Mouse (Mus musculus): ENCODE results near the gene Zswim1.
"Not testable (repeated sequence)": the region's sequence is repeated elsewhere in the genome, so short reads cannot be mapped to it uniquely, and the experiment has no call there.

The Zswim1 gene

DNA sequence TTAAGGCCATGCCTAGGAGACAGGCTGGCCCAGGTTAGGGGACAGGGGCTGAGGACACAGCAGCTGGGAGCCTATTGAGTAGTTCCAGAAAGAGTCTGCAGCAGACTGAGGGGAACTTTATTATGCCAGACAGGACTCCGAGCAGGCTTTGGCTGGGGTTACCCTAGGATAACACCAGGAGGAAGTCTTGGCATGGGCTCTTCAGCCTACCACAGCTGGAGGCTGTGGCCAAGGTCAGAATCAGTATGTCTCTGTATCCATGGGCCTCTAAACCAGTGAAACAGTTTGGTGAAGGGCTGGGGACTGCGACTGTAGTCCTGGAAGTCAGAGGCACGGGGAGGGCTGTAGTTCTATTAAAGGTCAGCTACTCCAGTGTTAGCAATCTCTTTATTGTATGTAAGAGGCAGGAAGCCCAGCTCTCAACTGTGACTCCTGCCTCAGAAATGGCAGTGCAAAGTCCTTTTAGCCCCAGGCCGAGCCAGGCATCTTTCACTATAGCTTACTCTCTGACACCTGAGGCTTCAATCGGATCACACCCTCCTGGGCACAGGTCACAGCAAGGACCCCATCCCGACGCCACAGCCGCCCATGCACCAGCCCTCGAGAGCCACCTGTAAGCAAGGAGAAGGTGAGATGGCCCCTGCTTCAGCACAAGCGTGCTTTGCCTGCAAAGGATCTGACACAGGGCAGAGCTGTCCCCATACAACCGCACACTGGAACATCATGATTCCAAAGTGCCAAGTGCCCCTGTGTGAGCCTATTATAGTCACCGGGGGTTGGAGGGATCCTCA lies 29.9 kb upstream of the Zswim1 start:
- no peak for DNase-seq (ENCODE audit: low read depth in 1 of 2, low spot score in 2 of 2)

DNA sequence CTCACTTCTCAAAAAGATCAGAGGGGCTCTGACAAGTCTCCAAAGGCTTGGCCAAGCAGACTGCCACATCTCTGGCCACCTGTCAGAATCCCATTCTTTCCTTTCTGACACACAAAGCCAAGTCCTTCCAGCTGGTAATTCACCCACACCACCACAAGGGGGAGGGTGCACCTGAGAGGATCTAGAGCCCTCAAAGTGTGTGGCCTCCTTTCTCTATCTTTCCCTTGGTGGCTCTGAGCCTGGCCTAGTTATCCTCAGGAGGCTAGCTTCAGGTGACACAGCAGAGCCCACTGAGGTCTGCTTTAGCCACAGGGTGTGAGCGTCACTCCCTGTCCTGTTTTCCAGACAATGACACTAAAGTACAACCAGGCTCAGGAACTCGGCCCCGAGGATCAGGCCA lies 29.2 kb upstream of the Zswim1 start:
- DNase-seq (ENCODE audit: low read depth in 1 of 2, low spot score in 2 of 2): no peak

DNA sequence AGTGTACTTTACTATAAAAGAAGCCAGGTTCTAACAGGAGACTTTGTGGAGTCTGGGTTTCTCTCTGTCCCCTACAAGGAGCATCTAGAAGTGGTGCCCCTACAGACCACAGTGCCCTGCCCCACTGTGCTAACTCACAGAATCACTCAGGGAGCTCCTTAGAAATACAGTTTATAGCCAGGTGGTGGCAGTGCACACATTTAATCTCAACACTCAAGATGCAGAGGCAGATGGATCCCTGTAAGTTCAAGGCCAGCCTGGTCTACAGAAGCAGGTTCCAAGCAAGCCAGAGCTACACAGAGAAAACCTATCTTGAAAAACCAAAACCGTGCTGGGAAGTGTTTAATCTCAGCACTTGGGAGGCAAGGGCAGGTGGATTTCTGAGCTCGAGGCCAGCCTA lies 28.7 kb upstream of the Zswim1 start:
- no peak for DNase-seq (ENCODE audit: low read depth in 1 of 2, low spot score in 2 of 2)

- peak in 1 of 2 experiments; percentile 49 for DNase-seq (ENCODE audit: low read depth in 1 of 2, low spot score in 2 of 2)
Measured at GRCm38 (mm10) chr2:164794293-164794692, 28.2 kb upstream of the Zswim1 start.

DNA sequence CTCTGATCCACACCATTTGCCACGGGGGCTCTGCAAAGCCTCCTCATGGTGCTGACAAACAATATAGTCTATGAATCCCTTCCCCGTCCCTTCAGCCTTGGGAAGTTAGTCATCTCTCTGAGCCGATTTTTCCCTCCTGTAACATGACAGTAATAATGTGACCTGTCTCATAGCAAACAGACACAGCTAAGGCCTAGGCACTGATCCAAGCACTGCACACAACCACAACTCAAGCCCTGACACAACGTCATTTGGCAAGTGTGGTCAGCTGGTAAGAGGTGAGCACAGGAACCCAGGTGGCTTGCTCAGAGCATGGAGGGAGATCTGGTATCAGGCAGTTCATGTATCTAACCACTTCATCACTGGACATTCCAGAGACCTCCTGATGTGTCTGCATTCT lies 26.6 kb upstream of the Zswim1 start:
- DNase-seq (ENCODE audit: low read depth in 1 of 2, low spot score in 2 of 2): no peak

DNA sequence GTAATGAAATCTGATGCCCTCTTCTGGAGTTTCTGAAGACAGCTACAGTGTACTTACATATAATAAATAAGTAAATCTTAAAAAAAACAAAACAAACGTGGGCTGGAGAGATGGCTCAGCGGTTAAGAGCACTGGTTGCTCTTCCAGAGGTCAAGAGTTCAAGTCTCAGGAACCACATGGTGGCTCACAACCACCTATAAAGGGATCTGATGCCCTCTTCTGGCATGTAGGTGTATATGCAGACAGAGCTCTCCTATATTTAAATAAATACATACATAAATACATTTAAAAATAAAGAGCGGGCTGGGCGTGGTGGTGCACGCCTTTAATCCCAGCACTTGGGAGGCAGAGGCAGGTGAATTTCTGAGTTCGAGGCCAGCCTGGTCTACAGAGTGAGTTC lies 23.9 kb upstream of the Zswim1 start:
- DNase-seq (ENCODE audit: low read depth in 1 of 2, low spot score in 2 of 2): not testable (repeated sequence)

- DNase-seq (ENCODE audit: low read depth in 1 of 2, low spot score in 2 of 2): no peak
Measured at GRCm38 (mm10) chr2:164800252-164801004, 22.1 kb upstream of the Zswim1 start.

- DNase-seq (ENCODE audit: low read depth in 1 of 2, low spot score in 2 of 2): no peak
Measured at GRCm38 (mm10) chr2:164803201-164803920, 19.1 kb upstream of the Zswim1 start.

GRCm38 (mm10) chr2:164803921-164804313 lies 18.6 kb upstream of the Zswim1 start:
- DNase-seq (ENCODE audit: low read depth in 1 of 2, low spot score in 2 of 2): no peak

DNA sequence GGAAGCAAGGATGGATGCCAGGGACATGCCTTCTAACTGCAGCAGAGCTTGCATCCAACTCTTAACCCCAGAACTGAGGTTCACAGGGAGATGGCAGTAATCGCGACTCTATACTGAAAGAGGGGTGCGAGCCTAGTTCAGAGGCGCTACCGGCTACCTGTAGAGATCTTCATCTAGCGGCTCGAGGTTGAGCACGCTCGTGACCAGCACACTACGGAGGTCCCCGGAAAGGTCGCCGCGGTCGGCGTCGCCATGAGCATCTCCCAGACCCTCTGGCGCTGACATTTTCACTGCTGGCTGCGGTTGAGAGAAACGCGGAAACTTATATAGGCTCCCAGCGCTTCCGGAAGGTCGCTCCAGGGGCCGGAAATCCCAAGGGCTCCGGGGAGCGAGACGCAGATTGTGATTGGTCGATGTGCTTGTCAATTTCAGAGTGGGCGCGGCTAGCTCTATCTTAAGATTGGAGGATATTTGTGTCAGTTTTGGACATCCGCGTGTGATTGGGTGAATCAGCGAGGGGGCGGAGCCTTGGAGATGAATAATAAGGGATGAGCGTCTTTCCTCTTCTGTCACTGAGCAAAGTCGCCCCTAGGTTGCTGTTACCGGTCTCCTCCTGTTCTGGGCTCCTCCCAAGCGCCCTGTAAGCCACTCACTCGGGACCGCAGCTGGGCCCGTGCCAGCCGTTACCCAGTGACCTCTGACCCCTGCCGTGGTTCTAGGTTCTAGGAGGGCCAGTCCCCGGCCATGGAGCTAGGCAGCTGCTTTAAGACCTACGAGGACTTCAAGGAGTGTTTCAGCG lies 17.8 kb upstream of the Zswim1 start, which contains the start of the genes Acot8 and Zswim3:
Acot8 (minus strand) TSS at position 350 of the 799 bp plus-strand sequence.
Zswim3 (plus strand) TSS at position 566 of the 799 bp plus-strand sequence.
- DNase-seq (ENCODE audit: low read depth in 1 of 2, low spot score in 2 of 2): peak; percentile 96 to 97

DNA sequence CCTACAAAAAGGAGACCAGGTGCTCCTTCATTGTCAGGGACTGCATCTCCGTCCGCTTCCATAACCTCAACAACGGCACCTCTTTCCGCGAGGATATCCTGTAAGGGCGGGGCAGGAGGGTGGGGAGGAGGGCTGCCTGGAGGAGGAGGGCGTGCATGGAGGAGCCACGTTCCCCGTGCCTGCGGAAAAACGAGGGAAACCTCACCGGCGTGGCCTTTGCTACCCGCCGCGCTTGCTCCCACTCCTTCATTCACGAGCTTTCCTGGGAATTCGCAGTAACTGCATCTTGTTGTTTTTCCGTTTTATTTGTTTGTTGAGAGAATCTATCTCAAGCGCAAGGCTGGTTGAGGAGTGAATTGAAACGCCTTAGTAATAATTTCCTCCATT lies 17.2 kb upstream of the Zswim1 start:
- DNase-seq (ENCODE audit: low read depth in 1 of 2, low spot score in 2 of 2): no peak

DNA sequence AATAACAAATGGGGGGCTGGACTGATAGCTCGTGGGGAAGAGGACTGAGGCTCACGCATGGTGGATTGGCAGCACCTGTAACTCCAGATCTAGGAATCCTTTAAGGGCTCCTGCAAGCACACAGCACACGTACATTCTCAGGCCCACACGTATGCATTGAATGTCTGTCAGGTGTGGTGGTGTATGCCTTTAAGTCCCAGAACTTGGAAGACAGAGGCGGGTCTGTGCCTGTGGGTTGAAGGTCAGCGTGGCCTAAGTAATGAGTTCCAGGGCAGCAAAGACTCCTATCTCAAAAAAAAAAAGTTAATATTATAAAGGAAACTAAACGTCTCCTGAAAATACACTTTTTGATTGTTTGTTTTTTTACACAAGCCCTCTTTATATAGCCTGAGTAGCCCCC lies 15.9 kb upstream of the Zswim1 start:
- DNase-seq (ENCODE audit: low read depth in 1 of 2, low spot score in 2 of 2): no peak

DNA sequence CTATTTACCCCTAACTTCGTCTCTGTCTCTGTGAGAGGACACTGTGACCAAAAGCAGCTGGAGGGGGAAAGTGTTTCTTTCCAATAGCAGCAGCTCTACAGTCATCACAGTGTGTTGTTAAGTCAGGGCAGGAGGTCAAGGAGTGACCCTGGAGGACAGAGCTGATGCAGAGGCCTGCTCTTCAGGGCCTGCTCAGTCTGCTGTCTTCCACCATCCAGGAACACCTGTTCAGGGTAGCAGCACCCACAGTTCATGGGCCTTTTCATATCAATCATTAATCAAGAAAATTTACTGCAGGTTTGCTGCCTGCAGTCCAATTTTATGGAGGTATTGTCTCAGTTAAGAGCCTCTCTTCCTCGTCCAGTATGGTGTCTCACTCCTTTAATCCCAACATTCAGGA lies 8.9 kb upstream of the Zswim1 start:
- no peak for DNase-seq (ENCODE audit: low read depth in 1 of 2, low spot score in 2 of 2)

DNA sequence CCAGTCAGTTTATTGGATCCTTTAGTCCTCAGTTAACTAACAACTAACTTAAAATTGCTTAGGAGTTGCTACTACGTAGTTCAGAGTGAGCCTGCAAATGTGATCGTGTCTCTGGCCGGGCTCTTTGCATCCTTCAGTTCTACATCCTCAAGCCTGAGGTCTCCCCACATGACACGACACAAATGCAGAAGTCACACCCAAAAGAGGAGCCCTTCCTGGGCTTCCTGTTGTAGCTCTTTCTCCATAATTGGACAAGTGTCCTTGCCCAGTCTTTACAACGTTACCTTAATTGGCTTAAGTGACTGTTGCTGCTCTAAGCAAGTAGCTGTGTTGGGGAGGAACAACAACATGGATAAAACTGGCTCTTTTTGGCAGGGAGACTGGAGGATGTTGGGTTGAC lies 7.1 kb upstream of the Zswim1 start:
- peak in 1 of 2 experiments; percentile 31 for DNase-seq (ENCODE audit: low read depth in 1 of 2, low spot score in 2 of 2)

- no peak for DNase-seq (ENCODE audit: low read depth in 1 of 2, low spot score in 2 of 2)
Measured at GRCm38 (mm10) chr2:164815821-164816220, 6.7 kb upstream of the Zswim1 start.

- no peak for DNase-seq (ENCODE audit: low read depth in 1 of 2, low spot score in 2 of 2)
Measured at GRCm38 (mm10) chr2:164817206-164817605, 5.3 kb upstream of the Zswim1 start.

- no peak for DNase-seq (ENCODE audit: low read depth in 1 of 2, low spot score in 2 of 2)
Measured at GRCm38 (mm10) chr2:164817703-164818102, 4.8 kb upstream of the Zswim1 start.

DNA sequence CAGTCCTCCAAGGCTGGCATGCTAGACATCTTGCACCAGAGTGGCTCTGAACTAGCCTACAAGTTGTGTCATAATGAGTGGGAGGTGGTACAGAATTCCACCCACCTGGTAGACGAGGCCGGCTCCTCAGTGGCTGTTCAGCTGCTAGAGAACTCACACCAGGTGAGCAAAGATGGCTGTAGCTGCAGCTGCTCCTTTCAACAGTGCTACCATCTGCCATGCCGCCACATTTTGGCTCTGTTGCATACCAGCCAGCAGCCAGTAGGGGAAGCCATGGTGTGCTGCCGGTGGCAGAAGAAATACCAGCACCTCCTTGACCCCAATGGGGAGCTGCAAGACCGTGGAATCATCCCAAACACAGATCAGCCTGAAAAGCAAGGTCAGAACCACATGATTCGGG lies 1.4 kb upstream of the Zswim1 start:
- no peak for DNase-seq (ENCODE audit: low read depth in 1 of 2, low spot score in 2 of 2)

- DNase-seq (ENCODE audit: low read depth in 1 of 2, low spot score in 2 of 2): no peak
Measured at GRCm38 (mm10) chr2:164823181-164823585, 697 bp downstream of the Zswim1 start.

- no peak for DNase-seq (ENCODE audit: low read depth in 1 of 2, low spot score in 2 of 2)
Measured at GRCm38 (mm10) chr2:164823969-164824368, 1.5 kb downstream of the Zswim1 start.

DNA sequence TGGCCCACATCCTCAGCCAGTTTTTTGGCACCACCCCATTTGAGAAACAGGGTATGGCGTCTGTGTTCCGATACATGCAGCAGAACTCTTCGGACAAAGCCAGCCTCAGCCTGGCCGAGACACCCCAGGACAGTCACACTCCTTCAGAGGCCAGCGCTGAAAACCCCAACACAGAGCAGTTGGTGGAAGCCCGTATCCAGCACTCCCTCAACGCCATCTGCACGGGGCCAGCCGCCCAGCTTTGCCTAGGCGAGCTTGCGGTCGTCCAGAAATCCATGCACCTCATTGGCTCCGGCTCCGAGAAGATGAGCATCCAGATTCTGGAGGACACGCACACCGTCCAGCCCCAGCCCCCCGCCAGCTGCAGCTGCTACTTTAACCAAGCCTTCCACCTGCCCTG lies 3.0 kb downstream of the Zswim1 start:
- DNase-seq (ENCODE audit: low read depth in 1 of 2, low spot score in 2 of 2): no peak

Measured in monocyte, adult 2 months (primary cell).